Mouse (Mus musculus) neural tube, embryonic 14.5 days (tissue): ENCODE data around the gene Ttc36. TPM values are rescaled to one million over a fixed set of nuclear protein-coding genes. Genes with fewer than 3 reads are reported as not detected.
A peak's percentile ranks its signal among the peaks of the same experiment; 100 is the strongest.

ENCODE experiments used
- ATAC-seq: fragments of 200-750 bp; cut with Nextera tagmentation; 2 replicates; pipeline ENCODE4 v1.8.0; 2017; ENCODE audit warnings: low read depth, mild to moderate bottlenecking, moderate TSS enrichment, moderate library complexity
- H3K27ac ChIP-seq: fragments of 300-500 bp; sonication (generic); 2 replicates; pipeline ENCODE4 v1.5.1; 2014; ENCODE audit warnings: low read depth, mild to moderate bottlenecking, control low read depth, low read length, moderate library complexity, mixed read lengths
- H3K27me3 ChIP-seq: fragments of 300-500 bp; sonication (generic); 2 replicates; pipeline ENCODE4 v1.6.1; 2014; ENCODE audit warnings: low read length; ENCODE audit not compliant: control insufficient read depth, insufficient read depth
- H3K36me3 ChIP-seq: fragments of 300-500 bp; sonication (generic); 2 replicates; pipeline ENCODE4 v1.6.1; 2014; ENCODE audit warnings: low read length, mixed read lengths; ENCODE audit not compliant: control insufficient read depth, insufficient read depth
- H3K4me1 ChIP-seq: fragments of 300-500 bp; sonication (generic); 2 replicates; pipeline ENCODE4 v1.6.1; 2014; ENCODE audit warnings: low read length; ENCODE audit not compliant: control insufficient read depth, insufficient read depth
- H3K4me2 ChIP-seq: fragments of 300-500 bp; sonication (generic); 2 replicates; pipeline ENCODE4 v1.6.1; 2014; ENCODE audit warnings: mild to moderate bottlenecking, low read depth, low read length, control low read depth
- H3K4me3 ChIP-seq: fragments of 300-500 bp; sonication (generic); 2 replicates; pipeline ENCODE4 v1.5.1; 2014; ENCODE audit warnings: low read depth, low read length, control low read depth, mixed read lengths
- H3K9ac ChIP-seq: fragments of 300-500 bp; sonication (generic); replicated peaks from 2 replicates; pipeline ENCODE4 v1.6.1; 2014; ENCODE audit warnings: low read depth, mild to moderate bottlenecking, control low read depth, low read length, mixed read lengths
- H3K9me3 ChIP-seq: fragments of 300-500 bp; sonication (generic); 2 replicates; pipeline ENCODE4 v1.6.1; 2016; ENCODE audit warnings: low read length; ENCODE audit not compliant: control insufficient read depth
- WGBS: fragments of 180-500 bp; shearing (Covaris S2); extraction: QIAGEN DNeasy Blood & Tissue Kit; methylation state at CpG from one replicate; pipeline ENCODE4 v1.1.7; 2014; 5-methylcytosine and 5-hydroxymethylcytosine counted together
- polyA plus RNA-seq: library from polyadenylated mRNA; unstranded; fragments of >200 nt; fragmentation: Nextera tagmentation; extraction: Ambion mirVana; gene quantifications from 2 replicates; pipeline ENCODE4 v1.2.1, GENCODE M21; 2014

The Ttc36 gene
- polyA plus RNA-seq, 1 experiment from 2014 or later: 1.1 TPM

GRCm38 (mm10) chr9:44817522-44817921, 14.7 kb upstream of the Ttc36 start:
- H3K9me3 ChIP-seq: no peaks in the 10 kb centered on the region
- no peak overlapping the region for H3K4me2 ChIP-seq
- H3K27ac ChIP-seq: no peak overlapping the region
- H3K4me1 ChIP-seq: no peaks in the 10 kb centered on the region
- ATAC-seq: no peak
- no peak overlapping the region for H3K9ac ChIP-seq
- no peak overlapping the region for H3K4me3 ChIP-seq
- no peaks in the 10 kb centered on the region for H3K27me3 ChIP-seq
- WGBS: 89% methylated on average over 5 of the region's 5 CpGs
- peaks cover 98% of the 10 kb centered on the region for H3K36me3 ChIP-seq

GRCm38 (mm10) chr9:44814179-44814578, 11.3 kb upstream of the Ttc36 start:
- no peak for ATAC-seq
- Histone ChIP-seq H3K27ac (no peak overlapping the region), H3K4me3 (no peak overlapping the region), H3K36me3 (peaks cover 96% of the 10 kb centered on the region), H3K27me3 (no peaks in the 10 kb centered on the region), H3K4me1 (no peaks in the 10 kb centered on the region), H3K4me2 (no peak overlapping the region), H3K9me3 (no peaks in the 10 kb centered on the region), H3K9ac (no peak overlapping the region)
- WGBS: 96% methylated on average over 8 of the region's 8 CpGs

- Histone ChIP-seq H3K36me3 (peaks cover 94% of the 10 kb centered on the region), H3K4me3 (no peak overlapping the region), H3K9me3 (no peaks in the 10 kb centered on the region), H3K4me1 (no peaks in the 10 kb centered on the region), H3K9ac (no peak overlapping the region), H3K27ac (no peak overlapping the region), H3K27me3 (no peaks in the 10 kb centered on the region), H3K4me2 (no peak overlapping the region)
- WGBS: 94% methylated on average over 10 of the region's 10 CpGs
- no peak for ATAC-seq
These were observed 7.4 kb upstream of the Ttc36 start for GRCm38 (mm10) chr9:44810316-44810715.

DNA sequence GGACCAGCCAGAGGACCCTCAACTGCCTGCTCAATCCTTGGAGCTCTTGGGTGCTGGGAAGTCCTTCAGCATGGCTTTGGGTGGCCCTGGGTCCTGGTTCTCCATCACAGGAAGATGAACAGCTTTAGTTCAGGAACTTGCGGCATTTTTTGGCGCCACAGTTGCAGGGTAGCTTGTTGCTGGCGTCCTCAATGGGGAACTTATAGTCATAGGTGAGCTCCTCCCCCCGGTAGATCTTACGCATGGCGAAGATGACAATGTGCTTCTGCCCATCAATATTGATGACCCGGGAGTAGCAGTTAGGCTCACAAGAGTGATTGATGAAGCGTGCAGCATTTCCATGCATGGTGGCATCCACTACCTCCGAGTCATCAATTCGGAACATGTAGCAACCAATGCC, 4.9 kb upstream of the Ttc36 start:
- ATAC-seq: no peak
- H3K4me2 ChIP-seq: no peak overlapping the region
- no peaks in the 10 kb centered on the region for H3K9me3 ChIP-seq
- no peaks in the 10 kb centered on the region for H3K27me3 ChIP-seq
- WGBS: 91% methylated on average over 10 of the region's 10 CpGs
- no peaks in the 10 kb centered on the region for H3K4me1 ChIP-seq
- peaks cover 77% of the 10 kb centered on the region for H3K36me3 ChIP-seq
- no peak overlapping the region for H3K9ac ChIP-seq
- no peak overlapping the region for H3K4me3 ChIP-seq
- no peak overlapping the region for H3K27ac ChIP-seq

DNA sequence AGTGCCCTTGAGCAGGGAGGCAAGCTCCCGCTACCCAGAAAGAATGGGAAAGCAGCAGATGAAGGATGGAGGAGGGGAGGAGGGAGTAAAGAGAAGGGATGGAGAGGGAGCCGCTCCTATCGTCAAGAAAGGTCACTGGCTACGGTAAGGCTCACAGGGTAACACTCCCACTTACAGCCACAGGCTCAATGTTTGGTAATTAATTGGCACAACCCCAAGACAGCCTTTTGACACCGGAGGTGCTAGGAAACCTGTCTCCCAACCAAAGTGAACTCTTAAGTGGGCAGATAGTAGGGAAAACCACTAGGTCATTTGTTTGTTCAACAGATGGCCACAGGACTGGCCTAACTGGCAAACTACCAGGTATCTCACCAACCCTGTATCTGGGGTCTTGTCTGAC, 4.3 kb upstream of the Ttc36 start:
- H3K9me3 ChIP-seq: no peaks in the 10 kb centered on the region
- no peak overlapping the region for H3K4me3 ChIP-seq
- H3K4me2 ChIP-seq: no peak overlapping the region
- peaks cover 70% of the 10 kb centered on the region for H3K36me3 ChIP-seq
- no peaks in the 10 kb centered on the region for H3K27me3 ChIP-seq
- WGBS: 71% methylated on average over 5 of the region's 5 CpGs
- no peaks in the 10 kb centered on the region for H3K4me1 ChIP-seq
- H3K27ac ChIP-seq: no peak overlapping the region
- no peak for ATAC-seq
- no peak overlapping the region for H3K9ac ChIP-seq

DNA sequence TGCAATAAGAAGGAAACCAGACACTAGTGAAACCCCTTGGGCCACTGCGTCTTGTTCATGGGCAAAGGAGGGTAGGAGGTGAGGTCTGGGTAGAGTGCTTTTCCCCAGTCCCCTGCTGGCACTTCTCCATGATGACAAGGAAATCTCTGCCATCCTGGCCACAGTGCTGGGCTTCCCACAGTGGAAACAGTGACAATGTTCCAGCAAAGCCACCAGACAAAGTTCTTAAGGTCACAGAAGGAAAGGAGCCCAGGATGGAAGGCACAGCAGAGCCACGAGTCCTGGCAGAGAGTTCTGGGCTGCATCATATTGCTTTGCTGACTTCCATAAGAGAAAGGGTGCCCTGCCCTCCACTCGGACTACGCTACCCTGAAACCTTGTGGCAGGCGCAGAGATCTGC, 2.7 kb upstream of the Ttc36 start:
- no peak overlapping the region for H3K9ac ChIP-seq
- H3K4me2 ChIP-seq: no peak overlapping the region
- H3K36me3 ChIP-seq: peaks cover 55% of the 10 kb centered on the region
- no peak overlapping the region for H3K4me3 ChIP-seq
- no peak overlapping the region for H3K27ac ChIP-seq
- no peaks in the 10 kb centered on the region for H3K4me1 ChIP-seq
- 90% methylated on average over 5 of the region's 5 CpGs for WGBS
- no peaks in the 10 kb centered on the region for H3K9me3 ChIP-seq
- ATAC-seq: no peak
- H3K27me3 ChIP-seq: no peaks in the 10 kb centered on the region

- WGBS: 93% methylated on average over 10 of the region's 10 CpGs
- Histone ChIP-seq H3K4me3 (no peak overlapping the region), H3K9ac (no peak overlapping the region), H3K4me1 (peaks cover 5% of the 10 kb centered on the region; the same call in 1 of the 2 replicates), H3K9me3 (no peaks in the 10 kb centered on the region), H3K27me3 (no peaks in the 10 kb centered on the region), H3K36me3 (peaks cover 46% of the 10 kb centered on the region), H3K4me2 (no peak overlapping the region), H3K27ac (no peak overlapping the region)
- ATAC-seq: no peak
These were observed 1.8 kb upstream of the Ttc36 start for GRCm38 (mm10) chr9:44804678-44805077.

- Histone ChIP-seq H3K9me3 (no peaks in the 10 kb centered on the region), H3K36me3 (peaks cover 20% of the 10 kb centered on the region), H3K4me1 (peaks cover 11% of the 10 kb centered on the region; the same call in 1 of the 2 replicates), H3K9ac (no peak overlapping the region), H3K4me2 (no peak overlapping the region), H3K4me3 (no peak overlapping the region), H3K27me3 (no peaks in the 10 kb centered on the region), H3K27ac (no peak overlapping the region)
- WGBS: 84% methylated on average over 6 of the region's 6 CpGs
- no peak for ATAC-seq
These were observed 1.2 kb downstream of the Ttc36 start for GRCm38 (mm10) chr9:44801669-44802068.

DNA sequence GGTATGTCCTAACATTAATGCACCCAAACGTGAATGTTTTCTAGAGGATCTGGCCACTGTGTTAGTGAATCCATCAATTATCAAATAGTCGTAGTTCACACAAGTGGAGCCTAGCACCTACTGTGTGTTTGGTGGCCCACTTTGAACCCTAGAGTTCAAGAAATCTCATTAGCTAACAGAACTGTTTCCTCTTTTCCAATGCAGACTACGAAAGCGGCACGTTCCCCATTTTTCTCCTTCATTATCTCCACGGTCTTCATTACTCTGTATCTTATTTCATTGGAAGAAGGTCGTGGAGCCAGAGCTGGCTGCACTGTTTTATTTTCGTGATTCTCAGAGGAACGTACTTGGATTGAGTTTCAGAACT, 2.9 kb downstream of the Ttc36 start:
- Histone ChIP-seq H3K4me1 (peaks cover 11% of the 10 kb centered on the region; the same call in 1 of the 2 replicates), H3K4me3 (peak overlapping the region; percentile 53), H3K36me3 (peaks cover 4% of the 10 kb centered on the region; the same call in 1 of the 2 replicates), H3K4me2 (peak overlapping the region; percentile 97), H3K27me3 (no peaks in the 10 kb centered on the region), H3K9me3 (no peaks in the 10 kb centered on the region), H3K9ac (peak overlapping the region; percentile 72; the same call in 1 of the 2 replicates), H3K27ac (no peak overlapping the region)
- WGBS: 45% methylated on average over 9 of the region's 9 CpGs
- no peak for ATAC-seq
